Mouse (Mus musculus): ENCODE measurements around the gene Lingo1. TPM values are rescaled to one million over a fixed set of nuclear protein-coding genes. Genes with fewer than 3 reads are reported as not detected.

Gene Lingo1
- polyA plus RNA-seq, 1 experiment from 2014 or later = 2.1 TPM

GRCm38 (mm10) chr9:56686339-56687144 is 109.7 kb downstream of the Lingo1 start:
- no peaks in the 10 kb centered on the region for H3K9me3 ChIP-seq
- peak overlapping the region; percentile 75 for H3K27ac ChIP-seq (replicated peaks)
- DNase-seq (ENCODE audit: low spot score) = peak; percentile 55
- peaks cover 39% of the 10 kb centered on the region for H3K4me1 ChIP-seq
- no peaks in the 10 kb centered on the region for H3K36me3 ChIP-seq (replicated peaks)
- no peak overlapping the region for H3K4me3 ChIP-seq
- WGBS = 45% methylated on average over 14 of the region's 14 CpGs
- H3K27me3 ChIP-seq (replicated peaks; ENCODE audit: low read depth, poor library complexity, severe bottlenecking) = no peaks in the 10 kb centered on the region; the same call in 1 of the 2 replicates

DNA sequence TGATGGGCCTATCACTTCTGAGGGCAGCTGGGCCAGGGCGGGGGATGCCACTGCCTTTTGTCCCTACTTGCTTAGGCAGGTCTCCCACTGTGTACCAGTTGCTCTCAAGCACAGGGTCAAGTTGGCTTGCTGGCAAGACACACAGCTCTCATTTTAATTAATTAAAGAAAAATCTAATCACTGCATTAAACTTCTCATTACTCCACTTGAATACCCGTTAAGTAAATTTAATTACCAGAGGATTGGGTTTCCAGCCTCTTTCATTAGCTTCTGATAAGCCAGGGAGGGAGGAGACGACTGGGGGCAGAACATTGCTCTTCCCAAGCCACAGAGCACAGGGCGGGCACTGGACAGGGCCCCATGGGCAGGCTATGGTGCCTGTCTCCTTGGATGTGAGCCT is 113.4 kb downstream of the Lingo1 start:
- Histone ChIP-seq H3K4me3 (no peak overlapping the region), H3K4me1 (peaks cover 19% of the 10 kb centered on the region), H3K27ac (replicated peaks) (no peak overlapping the region), H3K9me3 (0 out of 2 replicates have a peak, but pooled peaks cover 2% of the 10 kb centered on the region), H3K27me3 (replicated peaks; ENCODE audit: low read depth, poor library complexity, severe bottlenecking) (no peaks in the 10 kb centered on the region; the same call in 1 of the 2 replicates), H3K36me3 (replicated peaks) (no peaks in the 10 kb centered on the region)
- DNase-seq (ENCODE audit: low spot score) = no peak
- 49% methylated on average over 4 of the region's 4 CpGs for WGBS

DNA sequence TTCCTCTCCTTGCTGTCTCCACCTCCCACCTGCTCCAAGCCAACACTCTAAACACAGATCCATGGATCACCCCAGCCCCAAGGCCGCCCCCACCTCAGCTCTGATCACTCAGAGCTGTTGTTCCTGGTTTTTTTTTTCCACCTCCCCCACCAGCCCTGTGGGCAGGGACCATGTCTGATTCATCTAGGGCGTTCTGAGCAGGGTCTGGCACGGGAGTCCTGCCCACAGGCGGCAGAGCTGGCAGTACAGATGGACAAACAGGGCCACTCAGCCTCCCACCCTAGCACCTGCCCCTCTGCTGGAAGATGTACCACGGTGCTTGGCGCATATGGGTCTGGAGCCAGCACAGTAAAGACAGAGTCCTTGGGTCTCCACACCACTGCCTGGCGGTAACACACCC is 114.3 kb downstream of the Lingo1 start:
- no peaks in the 10 kb centered on the region for H3K36me3 ChIP-seq (replicated peaks)
- no peak for DNase-seq (ENCODE audit: low spot score)
- peaks cover 11% of the 10 kb centered on the region for H3K4me1 ChIP-seq
- 84% methylated on average over 7 of the region's 7 CpGs for WGBS
- no peaks in the 10 kb centered on the region; the same call in 1 of the 2 replicates for H3K27me3 ChIP-seq (replicated peaks; ENCODE audit: low read depth, poor library complexity, severe bottlenecking)
- no peak overlapping the region for H3K4me3 ChIP-seq
- H3K27ac ChIP-seq (replicated peaks) = no peak overlapping the region
- 0 out of 2 replicates have a peak, but pooled peaks cover 2% of the 10 kb centered on the region for H3K9me3 ChIP-seq

- Histone ChIP-seq H3K9me3 (0 out of 2 replicates have a peak, but pooled peaks cover 2% of the 10 kb centered on the region), H3K4me3 (no peak overlapping the region), H3K27me3 (replicated peaks; ENCODE audit: low read depth, poor library complexity, severe bottlenecking) (no peaks in the 10 kb centered on the region; the same call in 1 of the 2 replicates), H3K36me3 (replicated peaks) (no peaks in the 10 kb centered on the region), H3K4me1 (no peaks in the 10 kb centered on the region; the same call in 1 of the 2 replicates), H3K27ac (replicated peaks) (no peak overlapping the region)
- 92% methylated on average over 22 of the region's 22 CpGs for WGBS
- DNase-seq (ENCODE audit: low spot score) = no peak
Measured at GRCm38 (mm10) chr9:56678929-56679681, 117.2 kb downstream of the Lingo1 start.

GRCm38 (mm10) chr9:56675696-56676095 is 120.6 kb downstream of the Lingo1 start:
- no peak for DNase-seq (ENCODE audit: low spot score)
- no peaks in the 10 kb centered on the region for H3K27me3 ChIP-seq (replicated peaks; ENCODE audit: low read depth, poor library complexity, severe bottlenecking)
- H3K4me3 ChIP-seq = no peak overlapping the region
- H3K36me3 ChIP-seq (replicated peaks) = no peaks in the 10 kb centered on the region
- 89% methylated on average over 7 of the region's 7 CpGs for WGBS
- H3K4me1 ChIP-seq = no peaks in the 10 kb centered on the region
- peaks cover 2% of the 10 kb centered on the region; the same call in 1 of the 2 replicates for H3K9me3 ChIP-seq
- H3K27ac ChIP-seq (replicated peaks) = no peak overlapping the region

- Histone ChIP-seq H3K9me3 (no peaks in the 10 kb centered on the region; the same call in 1 of the 2 replicates), H3K4me1 (peaks cover 5% of the 10 kb centered on the region), H3K27me3 (replicated peaks; ENCODE audit: low read depth, poor library complexity, severe bottlenecking) (no peaks in the 10 kb centered on the region), H3K27ac (replicated peaks) (no peak overlapping the region), H3K4me3 (no peak overlapping the region), H3K36me3 (replicated peaks) (no peaks in the 10 kb centered on the region)
- no peak for DNase-seq (ENCODE audit: low spot score)
- 49% methylated on average over 11 of the region's 11 CpGs for WGBS
Measured at GRCm38 (mm10) chr9:56669605-56670221, 126.6 kb downstream of the Lingo1 start.

- Histone ChIP-seq H3K9me3 (no peaks in the 10 kb centered on the region), H3K4me1 (peaks cover 3% of the 10 kb centered on the region; the same call in 1 of the 2 replicates), H3K27ac (replicated peaks) (no peak overlapping the region), H3K36me3 (replicated peaks) (no peaks in the 10 kb centered on the region), H3K4me3 (no peak overlapping the region), H3K27me3 (replicated peaks; ENCODE audit: low read depth, poor library complexity, severe bottlenecking) (no peaks in the 10 kb centered on the region)
- peak; percentile 29 for DNase-seq (ENCODE audit: low spot score)
- WGBS = 80% methylated on average over 5 of the region's 5 CpGs
Measured at GRCm38 (mm10) chr9:56664136-56664535, 132.1 kb downstream of the Lingo1 start.

DNA sequence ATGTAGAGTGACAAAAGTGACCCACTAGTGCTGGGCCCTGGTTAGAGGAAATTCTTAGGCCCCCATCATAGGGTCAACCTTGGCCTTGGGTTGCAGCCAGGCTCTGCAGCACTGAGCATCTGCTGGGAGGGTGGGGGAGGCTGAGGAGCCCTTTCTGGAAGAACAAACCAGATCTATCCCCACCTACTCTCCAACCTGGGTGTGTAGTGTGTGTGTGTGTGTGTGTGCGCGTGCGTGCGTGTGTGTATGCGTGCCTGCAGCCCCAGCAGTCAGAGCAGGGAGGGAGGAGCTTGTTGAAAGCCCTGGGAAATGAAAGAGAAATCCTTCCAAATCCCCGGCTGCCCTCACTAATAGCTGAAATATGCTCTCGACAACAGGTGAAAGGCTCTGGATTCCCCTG is 133.3 kb downstream of the Lingo1 start:
- Histone ChIP-seq H3K4me1 (peaks cover 3% of the 10 kb centered on the region; the same call in 1 of the 2 replicates), H3K9me3 (no peaks in the 10 kb centered on the region), H3K36me3 (replicated peaks) (no peaks in the 10 kb centered on the region), H3K27me3 (replicated peaks; ENCODE audit: low read depth, poor library complexity, severe bottlenecking) (no peaks in the 10 kb centered on the region), H3K27ac (replicated peaks) (no peak overlapping the region), H3K4me3 (no peak overlapping the region)
- WGBS = 78% methylated on average over 7 of the region's 7 CpGs
- no peak for DNase-seq (ENCODE audit: low spot score)

- Histone ChIP-seq H3K9me3 (no peaks in the 10 kb centered on the region), H3K4me1 (peaks cover 3% of the 10 kb centered on the region; the same call in 1 of the 2 replicates), H3K27me3 (replicated peaks; ENCODE audit: low read depth, poor library complexity, severe bottlenecking) (no peaks in the 10 kb centered on the region), H3K27ac (replicated peaks) (no peak overlapping the region), H3K36me3 (replicated peaks) (no peaks in the 10 kb centered on the region), H3K4me3 (no peak overlapping the region)
- WGBS = 64% methylated on average over 3 of the region's 3 CpGs
- no peak for DNase-seq (ENCODE audit: low spot score)
Measured at GRCm38 (mm10) chr9:56662405-56662804, 133.9 kb downstream of the Lingo1 start.

DNA sequence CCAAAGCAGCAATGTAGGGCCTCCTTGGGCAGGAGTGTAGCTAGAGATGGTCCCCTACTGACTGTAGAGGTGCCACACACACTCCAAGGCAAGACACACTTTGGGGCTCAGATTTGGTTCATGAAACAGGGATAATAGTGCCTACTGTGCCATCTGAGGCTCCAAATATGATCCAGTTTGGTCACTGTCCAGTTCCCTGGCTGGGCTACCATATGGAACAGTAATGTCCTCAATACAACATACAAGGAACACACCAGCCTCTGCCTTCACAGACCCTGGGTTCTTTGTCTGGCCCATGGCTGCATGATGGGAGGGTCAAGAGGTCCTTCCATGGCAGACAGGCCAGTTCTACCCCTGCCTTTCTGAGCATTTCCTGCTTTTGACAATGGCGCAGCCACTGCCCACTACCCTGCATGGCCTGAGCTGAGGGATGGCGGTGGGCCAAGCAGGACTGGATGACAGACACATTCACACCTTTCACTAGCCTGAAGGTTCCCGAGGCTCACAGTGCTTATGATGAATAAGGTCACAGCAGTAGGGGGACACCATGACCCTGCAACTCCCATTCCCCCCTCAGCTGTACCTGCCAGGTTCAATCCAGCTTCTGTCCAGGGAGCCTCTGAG is 134.9 kb downstream of the Lingo1 start:
- no peak for DNase-seq (ENCODE audit: low spot score)

DNA sequence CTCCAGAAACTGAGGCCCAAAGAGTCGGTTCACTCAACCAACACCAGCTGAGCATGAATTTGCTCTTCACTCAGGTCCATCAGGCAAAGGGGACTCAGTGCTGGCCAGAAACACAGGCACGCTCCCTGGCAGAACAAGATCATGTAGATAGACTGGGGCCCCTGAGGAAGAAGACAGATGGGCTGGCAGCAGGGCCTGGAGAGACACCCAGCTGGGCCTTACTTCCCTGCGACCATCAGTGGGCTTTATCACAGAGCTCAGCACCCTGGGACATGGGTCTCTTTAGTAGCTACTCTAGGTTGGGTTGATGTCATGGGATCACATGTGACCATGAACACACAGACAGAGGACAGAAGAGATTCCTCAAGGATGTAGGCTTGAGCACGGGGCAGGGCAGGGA is 137.7 kb downstream of the Lingo1 start:
- no peak overlapping the region for H3K27ac ChIP-seq (replicated peaks)
- DNase-seq (ENCODE audit: low spot score) = no peak
- no peaks in the 10 kb centered on the region for H3K9me3 ChIP-seq
- H3K36me3 ChIP-seq (replicated peaks) = no peaks in the 10 kb centered on the region
- WGBS = 89% methylated on average over 4 of the region's 4 CpGs
- peaks cover 30% of the 10 kb centered on the region for H3K4me1 ChIP-seq
- H3K4me3 ChIP-seq = no peak overlapping the region
- H3K27me3 ChIP-seq (replicated peaks; ENCODE audit: low read depth, poor library complexity, severe bottlenecking) = 0 out of 2 replicates have a peak, but pooled peaks cover 5% of the 10 kb centered on the region

More for the DNA sequence above, 134.9 kb downstream of the Lingo1 start:
- Histone ChIP-seq H3K4me1 (peaks cover 13% of the 10 kb centered on the region), H3K36me3 (replicated peaks) (no peaks in the 10 kb centered on the region), H3K9me3 (no peaks in the 10 kb centered on the region), H3K4me3 (no peak overlapping the region), H3K27ac (replicated peaks) (no peak overlapping the region), H3K27me3 (replicated peaks; ENCODE audit: low read depth, poor library complexity, severe bottlenecking) (0 out of 2 replicates have a peak, but pooled peaks cover 3% of the 10 kb centered on the region)
- WGBS = 81% methylated on average over 3 of the region's 3 CpGs

DNA sequence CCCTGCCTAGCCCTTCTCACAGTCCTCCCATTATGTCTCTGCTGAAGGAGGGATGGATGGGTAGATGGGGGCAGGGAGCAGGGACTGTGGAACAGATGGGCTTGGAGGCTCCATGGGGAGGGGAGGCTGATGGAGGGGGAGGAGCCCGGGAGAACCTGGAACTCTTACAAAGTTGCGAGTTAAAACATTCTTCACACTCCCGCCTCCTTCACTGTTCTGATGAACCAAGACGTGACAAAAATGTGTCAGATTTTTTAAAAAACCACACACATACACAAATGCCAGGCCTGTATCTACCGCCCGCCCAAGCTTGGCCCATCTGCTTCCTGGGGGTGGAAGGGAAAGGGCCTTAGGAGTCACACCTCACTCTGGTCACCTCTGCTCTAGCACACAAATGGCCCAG is 138.3 kb downstream of the Lingo1 start:
- Histone ChIP-seq H3K4me1 (peaks cover 27% of the 10 kb centered on the region), H3K4me3 (no peak overlapping the region), H3K36me3 (replicated peaks) (no peaks in the 10 kb centered on the region), H3K27me3 (replicated peaks; ENCODE audit: low read depth, poor library complexity, severe bottlenecking) (0 out of 2 replicates have a peak, but pooled peaks cover 5% of the 10 kb centered on the region), H3K27ac (replicated peaks) (no peak overlapping the region), H3K9me3 (no peaks in the 10 kb centered on the region)
- WGBS = 84% methylated on average over 6 of the region's 6 CpGs
- no peak for DNase-seq (ENCODE audit: low spot score)

Measured in embryonic facial prominence, embryonic 10.5 days (tissue).